ENCODE assay signal across 16 mouse cellular contexts in genomic region chr16:97475581-97475980, GRCm38 (mm10). TPM values are rescaled to one million over a fixed set of nuclear protein-coding genes. Genes with fewer than 3 reads are reported as not detected.
DNase-seq lines count a peak whose midpoint lies in the region; ATAC-seq and TF ChIP-seq lines count a peak whose summit lies in the region.
"Had no signal": no experiment of that assay in that cellular context is flagged by ENCODE, and none has a peak within 500 bp of the region (broad histone marks: within the 10 kb centered on the region; RNA-seq: fewer than 3 reads in every experiment).

No protein-coding gene starts in this region.

- H3K4me1 ChIP-seq in liver, postnatal 0 days (ENCODE audit: insufficient read depth) = peaks cover 5% of the 10 kb centered on the region; the same call in 1 of the 2 replicates
- no peaks in the 10 kb centered on the region for H3K4me1 ChIP-seq in liver, embryonic 12.5 days
- peaks cover 5% of the 10 kb centered on the region; the same call in 1 of the 2 replicates for H3K4me1 ChIP-seq in heart, embryonic 16.5 days (ENCODE audit: control insufficient read depth, insufficient read depth, low read length)
- no peaks in the 10 kb centered on the region for H3K4me1 ChIP-seq in stomach, embryonic 16.5 days (ENCODE audit: control insufficient read depth, insufficient read depth, low read length)

- H3K9ac ChIP-seq in liver, postnatal 0 days (replicated peaks) = no peak overlapping the region
- no peak overlapping the region for H3K9ac ChIP-seq in liver, embryonic 12.5 days
- no peak overlapping the region for H3K9ac ChIP-seq in heart, embryonic 16.5 days (ENCODE audit: low read length)
- no peak overlapping the region for H3K9ac ChIP-seq in stomach, embryonic 16.5 days (ENCODE audit: low read length)
- H3K9ac ChIP-seq: liver, embryonic 14.5 days had no signal

- H3K9me3 ChIP-seq in liver, postnatal 0 days (ENCODE audit: low read length) = no peaks in the 10 kb centered on the region
- no peaks in the 10 kb centered on the region for H3K9me3 ChIP-seq in liver, embryonic 12.5 days (replicated peaks)
- H3K9me3 ChIP-seq in heart, embryonic 16.5 days (replicated peaks; ENCODE audit: control insufficient read depth, low read length) = no peaks in the 10 kb centered on the region
- H3K9me3 ChIP-seq in stomach, embryonic 16.5 days (replicated peaks; ENCODE audit: control insufficient read depth, low read length) = no peaks in the 10 kb centered on the region

- H3K4me2 ChIP-seq in liver, postnatal 0 days (ENCODE audit: low read depth, low read length) = no peak overlapping the region
- no peak overlapping the region for H3K4me2 ChIP-seq in liver, embryonic 12.5 days
- H3K4me2 ChIP-seq in heart, embryonic 16.5 days (ENCODE audit: low read depth, low read length) = no peak overlapping the region
- no peak overlapping the region for H3K4me2 ChIP-seq in stomach, embryonic 16.5 days (ENCODE audit: low read depth, low read length)

- peak; percentile 20; the same call in 1 of the 2 replicates for TF ChIP-seq EP300 in liver, postnatal 0 days (IDR thresholded peaks at IDR 0.05; ENCODE audit: low read depth)

- H3K4me3 ChIP-seq in liver, postnatal 0 days (ENCODE audit: low read depth, low read length) = no peak overlapping the region
- no peak overlapping the region for H3K4me3 ChIP-seq in liver, embryonic 12.5 days
- no peak overlapping the region for H3K4me3 ChIP-seq in heart, embryonic 16.5 days (ENCODE audit: low read length)
- H3K4me3 ChIP-seq in stomach, embryonic 16.5 days (replicated peaks; ENCODE audit: low read length) = no peak overlapping the region

- WGBS in liver, postnatal 0 days (ENCODE audit: insufficient replicate concordance) = 66% methylated on average over 3 of the region's 3 CpGs
- 75% methylated on average over 3 of the region's 3 CpGs for WGBS in liver, embryonic 12.5 days (ENCODE audit: insufficient replicate concordance)
- 34% methylated on average over 3 of the region's 3 CpGs for WGBS in heart, embryonic 16.5 days
- WGBS in stomach, embryonic 16.5 days = 76% methylated on average over 3 of the region's 3 CpGs

- TF ChIP-seq CTCF in liver, postnatal 0 days (IDR thresholded peaks at IDR 0.05; ENCODE audit: low read depth) = no peak

- no peak overlapping the region for H3K27ac ChIP-seq in liver, postnatal 0 days (ENCODE audit: low read depth)
- H3K27ac ChIP-seq in liver, embryonic 12.5 days = no peak overlapping the region
- H3K27ac ChIP-seq in heart, embryonic 16.5 days (ENCODE audit: low read length) = 0 out of 2 replicates have a peak overlapping the region, but pooled peaks have one; percentile 3
- H3K27ac ChIP-seq in stomach, embryonic 16.5 days (ENCODE audit: low read length) = no peak overlapping the region
- H3K27ac ChIP-seq: liver, embryonic 14.5 days had no signal

- no peaks in the 10 kb centered on the region for H3K36me3 ChIP-seq in liver, postnatal 0 days (replicated peaks; ENCODE audit: insufficient read depth, low read length)
- H3K36me3 ChIP-seq in liver, embryonic 12.5 days = no peaks in the 10 kb centered on the region
- H3K36me3 ChIP-seq in heart, embryonic 16.5 days (ENCODE audit: control insufficient read depth, insufficient read depth) = no peaks in the 10 kb centered on the region
- no peaks in the 10 kb centered on the region for H3K36me3 ChIP-seq in stomach, embryonic 16.5 days (ENCODE audit: control insufficient read depth, insufficient read depth, low read length)

- DNase-seq in liver, postnatal 0 days = peak; percentile 41
- peak; percentile 85 for DNase-seq in adrenal gland, postnatal 14 days
- DNase-seq in neural tube, embryonic 10.5 days (ENCODE audit: extremely low spot score, low spot score) = no peak
- DNase-seq: cerebellum, adult 8-10 months; kidney, postnatal 36 days had no signal

- H3K27me3 ChIP-seq in liver, postnatal 0 days (ENCODE audit: insufficient read depth, low read length) = no peaks in the 10 kb centered on the region
- H3K27me3 ChIP-seq in liver, embryonic 12.5 days (replicated peaks) = no peaks in the 10 kb centered on the region
- no peaks in the 10 kb centered on the region for H3K27me3 ChIP-seq in heart, embryonic 16.5 days (ENCODE audit: control insufficient read depth, insufficient read depth, low read length)
- H3K27me3 ChIP-seq in stomach, embryonic 16.5 days (ENCODE audit: control insufficient read depth, insufficient read depth, low read length) = no peaks in the 10 kb centered on the region

- peak; percentile 80 for ATAC-seq in liver, postnatal 0 days
- no peak for ATAC-seq in liver, embryonic 12.5 days
- peak; percentile 82; the same call in 1 of the 2 replicates for ATAC-seq in heart, embryonic 16.5 days (replicated peaks; ENCODE audit: extremely low read depth, insufficient read depth, low FRiP score)
- 0 out of 2 replicates have a peak, but pooled peaks have one; percentile 13 for ATAC-seq in stomach, embryonic 16.5 days (ENCODE audit: insufficient read depth, low FRiP score)
- no peak for ATAC-seq in frontal cortex, adult (ENCODE audit: low TSS enrichment)
- ATAC-seq in granulocyte monocyte progenitor cell, adult 5-6 weeks (replicated peaks; ENCODE audit: poor library complexity, severe bottlenecking) = no peak
- ATAC-seq: Patski had no signal

RNA-seq across cellular contexts. Expression of gene Mx1, which starts 12.9 kb away (rescaled TPM):
- polyA plus RNA-seq in liver, postnatal 0 days (2015; fragmentation: Nextera tagmentation; extraction: Ambion mirVana) = 0.63 and 1.0 TPM in 2 replicates
- polyA plus RNA-seq in liver, embryonic 12.5 days (2016; fragmentation: Nextera tagmentation; extraction: Ambion mirVana) = 0.20 and 0.26 TPM in 2 replicates
- 1.5 and 4.1 TPM in 2 replicates for total RNA-seq in adrenal gland, postnatal 14 days (2021)
- 0.17 and 0.47 TPM in 2 replicates for polyA plus RNA-seq in heart, embryonic 16.5 days (2015; fragmentation: Nextera tagmentation; extraction: Ambion mirVana)
- 0.21 and 0.31 TPM in 2 replicates for polyA plus RNA-seq in stomach, embryonic 16.5 days (2015; fragmentation: Nextera tagmentation; extraction: Ambion mirVana)
- total RNA-seq in granulocyte monocyte progenitor cell, adult 5-6 weeks (2014; fragmentation: Nextera tagmentation) = 0.73 and 6.5 TPM in 2 replicates
- total RNA-seq in granulocyte monocyte progenitor cell, adult 5-6 weeks (2017) = 1.3 and 2.2 TPM in 2 replicates

RNA-seq across cellular contexts. Expression of gene Fam3b, which starts 39.0 kb away (rescaled TPM):
- polyA plus RNA-seq in liver, postnatal 0 days (2015; fragmentation: Nextera tagmentation; extraction: Ambion mirVana) = 0.15 TPM in 1 of 2 replicates, not detected in the other
- not detected in 2 replicates for polyA plus RNA-seq in liver, embryonic 12.5 days (2016; fragmentation: Nextera tagmentation; extraction: Ambion mirVana)
- not detected in 2 replicates for total RNA-seq in adrenal gland, postnatal 14 days (2021)
- polyA plus RNA-seq in heart, embryonic 16.5 days (2015; fragmentation: Nextera tagmentation; extraction: Ambion mirVana) = 0.14 TPM in 1 of 2 replicates, not detected in the other
- 5.9 and 9.3 TPM in 2 replicates for polyA plus RNA-seq in stomach, embryonic 16.5 days (2015; fragmentation: Nextera tagmentation; extraction: Ambion mirVana)
- total RNA-seq in granulocyte monocyte progenitor cell, adult 5-6 weeks (2014; fragmentation: Nextera tagmentation) = 1.1 TPM in 1 of 2 replicates, not detected in the other
- total RNA-seq in granulocyte monocyte progenitor cell, adult 5-6 weeks (2017) = 2.3 TPM in 1 of 2 replicates, not detected in the other
- total RNA-seq: gastrocnemius, postnatal 36 days; left cerebral cortex, postnatal 14 days had no signal
- polyA plus RNA-seq: brain, embryonic 14.5 days; Patski; stomach, embryonic 14.5 days had no signal

Comparison
In these comparisons a context has a peak if more than half of its experiments do, and no peak if none do; other contexts are left out.
1. ATAC-seq: peak in liver, postnatal 0 days (single experiment), heart, embryonic 16.5 days (single experiment) and stomach, embryonic 16.5 days (single experiment); none in liver, embryonic 12.5 days (single experiment), frontal cortex, adult (single experiment) and granulocyte monocyte progenitor cell, adult 5-6 weeks (single experiment).